Mouse (Mus musculus) liver, postnatal 0 days (tissue): ENCODE results near the gene Olfr1174-ps.

ENCODE experiments used
- CTCF ChIP-seq: sonication (generic); IDR thresholded peaks from 2 replicates; pipeline ENCODE4 v1.5.1; 2016; ENCODE audit warnings: antibody characterized with exemption, low read depth
- EP300 ChIP-seq: IDR thresholded peaks from 2 replicates; pipeline ENCODE4 v1.6.1; 2016; ENCODE audit warnings: antibody characterized with exemption, low read depth, mild to moderate bottlenecking

- TF ChIP-seq CTCF (no peak), EP300 (no peak)
Measured at GRCm38 (mm10) chr2:88279775-88280174, 35.2 kb downstream of the Olfr1174-ps start, which contains the start of gene Olfr1173.
